Mouse (Mus musculus) forebrain, embryonic 15.5 days (tissue): Measurements from ENCODE around the gene Col3a1. TPM values are rescaled to one million over a fixed set of nuclear protein-coding genes. Genes with fewer than 3 reads are reported as not detected.

Experiments used
- microRNA-seq: library from miRNA; unstranded; fragments of <30 nt; microRNA quantifications from one replicate; pipeline ENCODE4, GENCODE M21; 2016
- polyA plus RNA-seq: library from polyadenylated mRNA; unstranded; fragments of >200 nt; fragmentation: Nextera tagmentation; extraction: Ambion mirVana; gene quantifications from 2 replicates; pipeline ENCODE4 v1.2.1, GENCODE M21; 2015

Col3a1 gene
- polyA plus RNA-seq, 1 experiment from 2014 or later: 78.4 TPM

Small RNA genes within 50 kb of the gene (microRNA-seq; reads per million reads assigned to microRNA genes)
- not detected for gene Gm47302

Other genes with a start within 250 kb of the Col3a1 start
- gene Col5a2, start 191.7 kb downstream of the Col3a1 start, polyA plus RNA-seq: 9.3 and 9.6 TPM in 2 replicates